Mouse (Mus musculus) limb, embryonic 14.5 days (tissue): ENCODE data around the gene 2200002J24Rik. TPM values are rescaled to one million over a fixed set of nuclear protein-coding genes. Genes with fewer than 3 reads are reported as not detected.

Source experiments
- ATAC-seq: fragments of 200-750 bp; cut with Nextera tagmentation; 2 replicates; pipeline ENCODE4 v1.8.0; 2017; ENCODE audit warnings: low read depth, moderate number of reproducible peaks, moderate TSS enrichment; ENCODE audit not compliant: low FRiP score
- DNase-seq: peaks from one replicate; pipeline ENCODE4 v3.0.0-alpha.2; 2015; ENCODE audit warnings: low spot score
- H3K27ac ChIP-seq: fragments of 300-500 bp; sonication (generic); replicated peaks from 2 replicates; pipeline ENCODE4 v1.5.1; 2014; ENCODE audit warnings: low read depth, mild to moderate bottlenecking, low read length, moderate library complexity, mixed read lengths
- H3K27me3 ChIP-seq: fragments of 300-500 bp; sonication (generic); 2 replicates; pipeline ENCODE4 v1.6.1; 2014; ENCODE audit warnings: low read length, mixed read lengths; ENCODE audit not compliant: control insufficient read depth, insufficient read depth
- H3K36me3 ChIP-seq: fragments of 300-500 bp; sonication (generic); 2 replicates; pipeline ENCODE4 v1.6.1; 2014; ENCODE audit warnings: mild to moderate bottlenecking, low read length, moderate library complexity, mixed read lengths; ENCODE audit not compliant: control insufficient read depth, insufficient read depth
- H3K4me1 ChIP-seq: fragments of 300-500 bp; sonication (generic); 2 replicates; pipeline ENCODE4 v1.6.1; 2014; ENCODE audit warnings: antibody characterized with exemption, low read length, mixed read lengths; ENCODE audit not compliant: control insufficient read depth, insufficient read depth
- H3K4me2 ChIP-seq: fragments of 300-500 bp; sonication (generic); replicated peaks from 2 replicates; pipeline ENCODE4 v1.6.1; 2014; ENCODE audit warnings: low read depth, mild to moderate bottlenecking, low read length, moderate library complexity; ENCODE audit not compliant: severe bottlenecking
- H3K4me3 ChIP-seq: fragments of 300-500 bp; sonication (generic); replicated peaks from 2 replicates; pipeline ENCODE4 v1.5.1; 2014; ENCODE audit warnings: low read length
- H3K9ac ChIP-seq: fragments of 300-500 bp; sonication (generic); 2 replicates; pipeline ENCODE4 v1.6.1; 2014; ENCODE audit warnings: mild to moderate bottlenecking, low read depth, low read length, moderate library complexity; ENCODE audit not compliant: severe bottlenecking
- H3K9me3 ChIP-seq: fragments of 300-500 bp; sonication (generic); 2 replicates; pipeline ENCODE4 v1.6.1; 2016; ENCODE audit warnings: low read length; ENCODE audit not compliant: control insufficient read depth
- POLR2A ChIP-seq: fragments of 200-500 bp; IDR thresholded peaks from 2 replicates; pipeline ENCODE4 v1.8.0; 2012; ENCODE audit warnings: inconsistent platforms, mild to moderate bottlenecking, moderate library complexity, borderline replicate concordance; ENCODE audit not compliant: insufficient read depth, insufficient read length; ENCODE audit errors: extremely low read depth
- WGBS: fragments of 180-500 bp; shearing (Covaris S2); extraction: QIAGEN DNeasy Blood & Tissue Kit; methylation state at CpG from one replicate; pipeline ENCODE4 v1.1.7; 2014; 5-methylcytosine and 5-hydroxymethylcytosine counted together
- polyA plus RNA-seq, 2 experiments: library from polyadenylated mRNA; depleted of rRNA in 1 of 2; stranded (reverse) in 1 of 2; unstranded in 1 of 2; fragments of >200 nt; fragmentation: Nextera tagmentation in 1 of 2; extraction: Ambion mirVana in 1 of 2; gene quantifications; 2 replicates each; pipeline versions ENCODE4 v1.2.1 to v1.2.3; 2012 to 2014

The 2200002J24Rik gene
- polyA plus RNA-seq, 2 experiments, result 0.44 TPM; not detected in 1

DNA sequence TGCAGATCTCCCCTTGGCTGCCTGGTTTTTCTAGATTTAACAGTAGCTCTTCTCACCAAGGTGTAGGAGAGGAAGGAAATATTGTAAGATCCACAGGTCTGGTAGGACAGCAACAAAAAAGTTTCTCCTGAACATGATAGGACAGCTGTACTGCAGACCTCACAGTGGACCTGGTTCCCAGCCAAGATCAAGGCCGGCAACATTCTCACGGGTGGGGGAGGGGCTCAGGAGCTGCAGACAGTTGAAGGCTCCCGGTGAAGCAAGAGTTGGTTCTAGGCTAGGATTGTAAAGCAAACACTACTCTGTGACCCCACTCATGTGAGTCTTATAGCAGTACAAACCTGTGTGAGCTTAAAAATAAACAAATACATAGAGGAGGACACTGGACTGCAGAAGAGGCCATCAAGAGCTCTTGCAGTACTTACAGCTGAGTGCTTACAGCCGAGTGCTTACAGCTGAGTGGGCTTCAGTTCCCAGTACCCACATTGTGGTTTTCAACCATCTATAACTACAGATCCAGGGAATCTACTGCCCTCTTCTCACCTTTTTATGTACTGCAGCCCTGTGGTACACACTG, 45.4 kb downstream of the 2200002J24Rik start:
- WGBS, result 37% methylated on average over 4 of the region's 4 CpGs
- ATAC-seq, result no peak
- Histone ChIP-seq H3K27ac (no peak overlapping the region), H3K4me3 (no peak overlapping the region), H3K27me3 (no peaks in the 10 kb centered on the region), H3K36me3 (no peaks in the 10 kb centered on the region), H3K4me2 (no peak overlapping the region), H3K9ac (no peak overlapping the region), H3K9me3 (no peaks in the 10 kb centered on the region), H3K4me1 (no peaks in the 10 kb centered on the region)
- no peak for TF ChIP-seq POLR2A
- no peak for DNase-seq

DNA sequence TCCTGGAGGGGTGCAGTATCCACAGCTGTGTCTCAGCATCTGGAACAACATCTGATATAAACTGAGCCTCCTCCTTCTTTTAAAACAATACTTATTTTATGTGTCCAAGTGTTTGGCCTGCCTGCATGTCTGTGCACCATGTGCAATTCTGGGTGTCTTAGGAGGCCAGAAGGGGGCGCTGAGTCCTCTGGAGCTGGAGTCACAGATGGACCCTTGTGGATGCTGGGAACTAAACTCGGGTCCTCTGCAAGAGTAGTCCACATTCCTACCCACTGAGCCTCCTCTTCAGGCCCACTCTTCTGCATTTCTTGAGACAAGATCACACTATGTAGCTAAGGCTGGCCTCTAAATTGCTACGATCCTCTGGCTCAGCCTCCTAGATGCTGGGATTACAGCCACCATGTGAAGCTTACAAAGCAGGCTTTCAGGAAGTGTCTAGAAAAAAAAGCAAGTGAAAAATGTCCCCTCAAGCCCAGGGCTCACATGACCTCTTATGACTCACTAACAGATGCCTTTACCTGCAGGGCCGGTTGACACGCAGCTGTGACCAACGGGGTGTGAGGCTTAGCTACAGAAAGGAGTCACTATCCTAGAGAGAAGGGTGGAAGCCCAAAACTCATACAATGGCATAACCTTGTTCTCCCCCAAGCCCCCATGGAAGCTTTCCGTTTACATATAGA, 48.9 kb downstream of the 2200002J24Rik start:
- no peak overlapping the region for H3K4me2 ChIP-seq
- DNase-seq (no peak), ATAC-seq (no peak)
- no peaks in the 10 kb centered on the region for H3K36me3 ChIP-seq
- no peaks in the 10 kb centered on the region for H3K27me3 ChIP-seq
- H3K4me1 ChIP-seq, result no peaks in the 10 kb centered on the region
- no peaks in the 10 kb centered on the region for H3K9me3 ChIP-seq
- H3K9ac ChIP-seq, result no peak overlapping the region
- TF ChIP-seq POLR2A, result no peak
- no peak overlapping the region for H3K4me3 ChIP-seq
- 82% methylated on average over 7 of the region's 7 CpGs for WGBS
- no peak overlapping the region for H3K27ac ChIP-seq

Other genes starting within 250 kb of the 2200002J24Rik start
Only the 30 nearest of the 32 such genes appear.
- 0.03 and 0.06 TPM in 2 replicates for gene Nphs1, start 240.6 kb upstream of the 2200002J24Rik start, polyA plus RNA-seq (2012; rRNA removed)
- 0.14 and 0.23 TPM in 2 replicates for gene Nphs1, start 240.6 kb upstream of the 2200002J24Rik start, polyA plus RNA-seq (2014; fragmentation: Nextera tagmentation; extraction: Ambion mirVana)
- gene Prodh2, start 205.3 kb upstream of the 2200002J24Rik start, polyA plus RNA-seq (2012; rRNA removed), result 0.04 and 0.11 TPM in 2 replicates
- not detected in 2 replicates for gene Prodh2, start 205.3 kb upstream of the 2200002J24Rik start, polyA plus RNA-seq (2014; fragmentation: Nextera tagmentation; extraction: Ambion mirVana)
- 66.1 and 91.7 TPM in 2 replicates for gene Arhgap33, start 163.9 kb upstream of the 2200002J24Rik start, polyA plus RNA-seq (2012; rRNA removed)
- gene Arhgap33, start 163.9 kb upstream of the 2200002J24Rik start, polyA plus RNA-seq (2014; fragmentation: Nextera tagmentation; extraction: Ambion mirVana), result 9.7 and 14.2 TPM in 2 replicates
- 15.4 and 18.6 TPM in 2 replicates for gene Hspb6, start 146.7 kb upstream of the 2200002J24Rik start, polyA plus RNA-seq (2012; rRNA removed)
- 15.7 and 16.8 TPM in 2 replicates for gene Hspb6, start 146.7 kb upstream of the 2200002J24Rik start, polyA plus RNA-seq (2014; fragmentation: Nextera tagmentation; extraction: Ambion mirVana)
- gene Proser3, start 146.6 kb upstream of the 2200002J24Rik start, polyA plus RNA-seq (2012; rRNA removed), result 31.8 and 47.3 TPM in 2 replicates
- gene Proser3, start 146.6 kb upstream of the 2200002J24Rik start, polyA plus RNA-seq (2014; fragmentation: Nextera tagmentation; extraction: Ambion mirVana), result 9.4 and 10.8 TPM in 2 replicates
- 35.8 and 38.7 TPM in 2 replicates for gene Lin37, start 139.1 kb upstream of the 2200002J24Rik start, polyA plus RNA-seq (2012; rRNA removed)
- gene Lin37, start 139.1 kb upstream of the 2200002J24Rik start, polyA plus RNA-seq (2014; fragmentation: Nextera tagmentation; extraction: Ambion mirVana), result 38.5 and 45.8 TPM in 2 replicates
- gene U2af1l4, start 135.6 kb upstream of the 2200002J24Rik start, polyA plus RNA-seq (2012; rRNA removed), result 71.8 and 75.8 TPM in 2 replicates
- 95.6 and 99.2 TPM in 2 replicates for gene U2af1l4, start 135.6 kb upstream of the 2200002J24Rik start, polyA plus RNA-seq (2014; fragmentation: Nextera tagmentation; extraction: Ambion mirVana)
- 7.3 and 8.9 TPM in 2 replicates for gene Gm49396, start 135.6 kb upstream of the 2200002J24Rik start, polyA plus RNA-seq (2012; rRNA removed)
- 5.0 and 7.4 TPM in 2 replicates for gene Gm49396, start 135.6 kb upstream of the 2200002J24Rik start, polyA plus RNA-seq (2014; fragmentation: Nextera tagmentation; extraction: Ambion mirVana)
- gene Psenen, start 135.3 kb upstream of the 2200002J24Rik start, polyA plus RNA-seq (2012; rRNA removed), result 141 and 161 TPM in 2 replicates
- 136 and 137 TPM in 2 replicates for gene Psenen, start 135.3 kb upstream of the 2200002J24Rik start, polyA plus RNA-seq (2014; fragmentation: Nextera tagmentation; extraction: Ambion mirVana)
- 5.2 and 6.0 TPM in 2 replicates for gene Igflr1, start 133.5 kb upstream of the 2200002J24Rik start, polyA plus RNA-seq (2012; rRNA removed)
- gene Igflr1, start 133.5 kb upstream of the 2200002J24Rik start, polyA plus RNA-seq (2014; fragmentation: Nextera tagmentation; extraction: Ambion mirVana), result 1.7 and 4.9 TPM in 2 replicates
- 62.0 and 73.8 TPM in 2 replicates for gene Kmt2b, start 110.2 kb upstream of the 2200002J24Rik start, polyA plus RNA-seq (2012; rRNA removed)
- 13.1 and 15.4 TPM in 2 replicates for gene Kmt2b, start 110.2 kb upstream of the 2200002J24Rik start, polyA plus RNA-seq (2014; fragmentation: Nextera tagmentation; extraction: Ambion mirVana)
- gene Zbtb32, start 100.0 kb upstream of the 2200002J24Rik start, polyA plus RNA-seq (2012; rRNA removed), result 0.51 and 0.55 TPM in 2 replicates
- gene Zbtb32, start 100.0 kb upstream of the 2200002J24Rik start, polyA plus RNA-seq (2014; fragmentation: Nextera tagmentation; extraction: Ambion mirVana), result 0.62 and 0.67 TPM in 2 replicates
- 4.7 and 5.7 TPM in 2 replicates for gene Upk1a, start 86.1 kb upstream of the 2200002J24Rik start, polyA plus RNA-seq (2012; rRNA removed)
- 1.2 and 1.7 TPM in 2 replicates for gene Upk1a, start 86.1 kb upstream of the 2200002J24Rik start, polyA plus RNA-seq (2014; fragmentation: Nextera tagmentation; extraction: Ambion mirVana)
- gene Cox6b1, start 72.8 kb upstream of the 2200002J24Rik start, polyA plus RNA-seq (2012; rRNA removed), result 607 and 677 TPM in 2 replicates
- gene Cox6b1, start 72.8 kb upstream of the 2200002J24Rik start, polyA plus RNA-seq (2014; fragmentation: Nextera tagmentation; extraction: Ambion mirVana), result 799 and 875 TPM in 2 replicates
- 0.17 TPM in 1 of 2 replicates, not detected in the other for gene Etv2, start 63.1 kb upstream of the 2200002J24Rik start, polyA plus RNA-seq (2012; rRNA removed)
- 0.19 TPM in 1 of 2 replicates, not detected in the other for gene Etv2, start 63.1 kb upstream of the 2200002J24Rik start, polyA plus RNA-seq (2014; fragmentation: Nextera tagmentation; extraction: Ambion mirVana)
- gene Rbm42, start 48.6 kb upstream of the 2200002J24Rik start, polyA plus RNA-seq (2012; rRNA removed), result 68.1 and 87.7 TPM in 2 replicates
- gene Rbm42, start 48.6 kb upstream of the 2200002J24Rik start, polyA plus RNA-seq (2014; fragmentation: Nextera tagmentation; extraction: Ambion mirVana), result 107 and 113 TPM in 2 replicates
- gene Haus5, start 33.9 kb upstream of the 2200002J24Rik start, polyA plus RNA-seq (2012; rRNA removed), result 38.8 and 45.0 TPM in 2 replicates
- gene Haus5, start 33.9 kb upstream of the 2200002J24Rik start, polyA plus RNA-seq (2014; fragmentation: Nextera tagmentation; extraction: Ambion mirVana), result 35.0 and 35.6 TPM in 2 replicates
- not detected in 2 replicates for gene Pmis2, start 27.3 kb upstream of the 2200002J24Rik start, polyA plus RNA-seq (2012; rRNA removed)
- gene Pmis2, start 27.3 kb upstream of the 2200002J24Rik start, polyA plus RNA-seq (2014; fragmentation: Nextera tagmentation; extraction: Ambion mirVana), result not detected in 2 replicates
- gene Atp4a, start 13.3 kb downstream of the 2200002J24Rik start, polyA plus RNA-seq (2012; rRNA removed), result 0.89 and 1.0 TPM in 2 replicates
- 0.30 and 0.48 TPM in 2 replicates for gene Atp4a, start 13.3 kb downstream of the 2200002J24Rik start, polyA plus RNA-seq (2014; fragmentation: Nextera tagmentation; extraction: Ambion mirVana)
- gene Tmem147, start 30.6 kb downstream of the 2200002J24Rik start, polyA plus RNA-seq (2012; rRNA removed), result 178 and 233 TPM in 2 replicates
- 221 and 231 TPM in 2 replicates for gene Tmem147, start 30.6 kb downstream of the 2200002J24Rik start, polyA plus RNA-seq (2014; fragmentation: Nextera tagmentation; extraction: Ambion mirVana)
- not detected in 2 replicates for gene Gapdhs, start 44.8 kb downstream of the 2200002J24Rik start, polyA plus RNA-seq (2012; rRNA removed)
- 0.75 TPM in 1 of 2 replicates, not detected in the other for gene Gapdhs, start 44.8 kb downstream of the 2200002J24Rik start, polyA plus RNA-seq (2014; fragmentation: Nextera tagmentation; extraction: Ambion mirVana)
- gene Sbsn, start 52.5 kb downstream of the 2200002J24Rik start, polyA plus RNA-seq (2012; rRNA removed), result 15.1 and 28.4 TPM in 2 replicates
- gene Sbsn, start 52.5 kb downstream of the 2200002J24Rik start, polyA plus RNA-seq (2014; fragmentation: Nextera tagmentation; extraction: Ambion mirVana), result 21.3 and 38.7 TPM in 2 replicates
- 124 and 151 TPM in 2 replicates for gene Dmkn, start 64.8 kb downstream of the 2200002J24Rik start, polyA plus RNA-seq (2012; rRNA removed)
- 168 and 289 TPM in 2 replicates for gene Dmkn, start 64.8 kb downstream of the 2200002J24Rik start, polyA plus RNA-seq (2014; fragmentation: Nextera tagmentation; extraction: Ambion mirVana)
- 290 and 318 TPM in 2 replicates for gene Krtdap, start 89.0 kb downstream of the 2200002J24Rik start, polyA plus RNA-seq (2012; rRNA removed)
- 833 and 1,442 TPM in 2 replicates for gene Krtdap, start 89.0 kb downstream of the 2200002J24Rik start, polyA plus RNA-seq (2014; fragmentation: Nextera tagmentation; extraction: Ambion mirVana)
- 0.12 and 0.18 TPM in 2 replicates for gene Ffar2, start 124.8 kb downstream of the 2200002J24Rik start, polyA plus RNA-seq (2012; rRNA removed)
- gene Ffar2, start 124.8 kb downstream of the 2200002J24Rik start, polyA plus RNA-seq (2014; fragmentation: Nextera tagmentation; extraction: Ambion mirVana), result 0.44 TPM in 1 of 2 replicates, not detected in the other
- not detected in 2 replicates for gene Ffar3, start 157.3 kb downstream of the 2200002J24Rik start, polyA plus RNA-seq (2012; rRNA removed)
- gene Ffar3, start 157.3 kb downstream of the 2200002J24Rik start, polyA plus RNA-seq (2014; fragmentation: Nextera tagmentation; extraction: Ambion mirVana), result not detected in 2 replicates
- gene Ffar1, start 162.6 kb downstream of the 2200002J24Rik start, polyA plus RNA-seq (2012; rRNA removed), result 0.01 and 0.03 TPM in 2 replicates
- gene Ffar1, start 162.6 kb downstream of the 2200002J24Rik start, polyA plus RNA-seq (2014; fragmentation: Nextera tagmentation; extraction: Ambion mirVana), result not detected in 2 replicates
- gene Cd22, start 181.4 kb downstream of the 2200002J24Rik start, polyA plus RNA-seq (2012; rRNA removed), result 0.09 and 0.11 TPM in 2 replicates
- gene Cd22, start 181.4 kb downstream of the 2200002J24Rik start, polyA plus RNA-seq (2014; fragmentation: Nextera tagmentation; extraction: Ambion mirVana), result 0.10 TPM in 1 of 2 replicates, not detected in the other
- 1.2 and 2.4 TPM in 2 replicates for gene Mag, start 215.9 kb downstream of the 2200002J24Rik start, polyA plus RNA-seq (2012; rRNA removed)
- 0.35 and 1.2 TPM in 2 replicates for gene Mag, start 215.9 kb downstream of the 2200002J24Rik start, polyA plus RNA-seq (2014; fragmentation: Nextera tagmentation; extraction: Ambion mirVana)
- gene Hamp2, start 225.8 kb downstream of the 2200002J24Rik start, polyA plus RNA-seq (2012; rRNA removed), result 0.55 TPM in 1 of 2 replicates, not detected in the other
- gene Hamp2, start 225.8 kb downstream of the 2200002J24Rik start, polyA plus RNA-seq (2014; fragmentation: Nextera tagmentation; extraction: Ambion mirVana), result not detected in 2 replicates